Mouse (Mus musculus) CH12.LX (cell line): ENCODE measurements at regions not wholly inside any gene's neighbourhood (a gene's known extent, or its start where the extent isn't known, plus 50 kb on each side); places are given as distances from the start of the nearest gene placed in this dataset.
A peak's percentile ranks its signal among the peaks of the same experiment; 100 is the strongest.

ENCODE experiments used
- DNase-seq: peaks from one replicate; pipeline ENCODE4 v3.0.0-alpha.2; 2013; ENCODE audit errors: extremely low read depth
- H3K27ac ChIP-seq: 2 replicates; pipeline ENCODE4 v1.5.1; 2012; ENCODE audit warnings: low read depth, mild to moderate bottlenecking, control low read depth, moderate library complexity; ENCODE audit not compliant: insufficient read depth
- H3K27me3 ChIP-seq: replicated peaks from 2 replicates; pipeline ENCODE3; 2012; ENCODE audit warnings: inconsistent platforms
- H3K36me3 ChIP-seq, 2 experiments: replicated peaks in 1 of 2; 2 replicates each; pipeline versions ENCODE3 to v1.6.1; 2012; ENCODE audit warnings: inconsistent platforms in 1 of 2, low read length in 1 of 2, mild to moderate bottlenecking in 1 of 2, mixed read lengths in 1 of 2, moderate library complexity in 1 of 2; ENCODE audit not compliant: control insufficient read depth in 1 of 2, insufficient read depth in 1 of 2
- H3K4me1 ChIP-seq, 2 experiments: 2 replicates each; pipeline ENCODE4 v1.6.1; 2012; ENCODE audit warnings: inconsistent platforms in 1 of 2, moderate library complexity in 1 of 2; ENCODE audit not compliant: insufficient read depth in 2 of 2, control insufficient read depth in 1 of 2
- H3K4me2 ChIP-seq: 2 replicates; pipeline ENCODE4 v1.6.1; 2012; ENCODE audit warnings: low read depth, mild to moderate bottlenecking, control low read depth; ENCODE audit not compliant: poor library complexity, insufficient read depth, severe bottlenecking
- H3K4me3 ChIP-seq, 3 experiments: fragments of 150-350 bp in 1 of 3; sonication (generic) in 1 of 3; replicated peaks in 1 of 3; 2 replicates each; pipeline versions ENCODE3 to v1.5.1; 2011 to 2012; ENCODE audit warnings: low read depth in 2 of 3, low read length in 2 of 3, mild to moderate bottlenecking in 2 of 3, moderate library complexity in 2 of 3, control low read depth in 1 of 3, improper control_type of control experiment in 1 of 3, inconsistent platforms in 1 of 3, mixed read lengths in 1 of 3; ENCODE audit not compliant: poor library complexity in 1 of 3
- H3K79me2 ChIP-seq: replicated peaks from 2 replicates; pipeline ENCODE4 v1.6.1; 2012; ENCODE audit warnings: mild to moderate bottlenecking, moderate library complexity; ENCODE audit not compliant: control insufficient read depth, poor library complexity, insufficient read depth, severe bottlenecking; ENCODE audit errors: extremely low read depth
- H3K9ac ChIP-seq: 2 replicates; pipeline ENCODE4 v1.6.1; 2012; ENCODE audit warnings: low read depth, mild to moderate bottlenecking, control low read depth, moderate library complexity; ENCODE audit not compliant: insufficient read depth
- H3K9me3 ChIP-seq: replicated peaks from 2 replicates; pipeline ENCODE3; 2012; ENCODE audit warnings: low read length, inconsistent platforms, mixed read lengths
- BHLHE40 ChIP-seq: IDR thresholded peaks from 2 replicates; pipeline ENCODE4 v1.6.1; 2011; ENCODE audit warnings: mild to moderate bottlenecking, low read depth, low read length, improper control_type of control experiment
- CTCF ChIP-seq, 2 experiments: IDR thresholded peaks in 1 of 2; conservative IDR thresholded peaks in 1 of 2; 2 replicates each; pipeline ENCODE4 v1.5.1; 2011 to 2012; ENCODE audit warnings: low read depth in 2 of 2, low read length in 2 of 2, improper control_type of control experiment in 1 of 2, inconsistent platforms in 1 of 2, mild to moderate bottlenecking in 1 of 2, moderate library complexity in 1 of 2
- E2F4 ChIP-seq: IDR thresholded peaks from 2 replicates; pipeline ENCODE4 v1.6.1; 2011; ENCODE audit warnings: low read depth, low read length, improper control_type of control experiment; ENCODE audit not compliant: insufficient replicate concordance
- ELF1 ChIP-seq: IDR thresholded peaks from 2 replicates; pipeline ENCODE4 v1.6.1; 2014; ENCODE audit warnings: low read depth, mild to moderate bottlenecking, inconsistent platforms, low read length, improper control_type of control experiment
- EP300 ChIP-seq: IDR thresholded peaks from 2 replicates; pipeline ENCODE4 v1.6.1; 2011; ENCODE audit warnings: low read length, improper control_type of control experiment
- ETS1 ChIP-seq: conservative IDR thresholded peaks from 2 replicates; pipeline ENCODE4 v1.6.1; 2012; ENCODE audit warnings: low read depth, mild to moderate bottlenecking, inconsistent platforms, low read length, improper control_type of control experiment, moderate library complexity
- GABPA ChIP-seq: IDR thresholded peaks from 2 replicates; pipeline ENCODE4 v1.6.1; 2012; ENCODE audit warnings: low read depth, low read length, improper control_type of control experiment, inconsistent platforms; ENCODE audit not compliant: insufficient replicate concordance
- IRF4 ChIP-seq: IDR thresholded peaks from 2 replicates; pipeline ENCODE4 v1.6.1; 2014; ENCODE audit warnings: low read depth, mild to moderate bottlenecking, inconsistent platforms, low read length, improper control_type of control experiment
- JUND ChIP-seq: conservative IDR thresholded peaks from 2 replicates; pipeline ENCODE4 v1.6.1; 2011; ENCODE audit warnings: low read depth, low read length, improper control_type of control experiment
- MAZ ChIP-seq: IDR thresholded peaks from 2 replicates; pipeline ENCODE4 v1.6.1; 2012; ENCODE audit warnings: low read depth, mild to moderate bottlenecking, inconsistent platforms, low read length, improper control_type of control experiment, moderate library complexity
- MXI1 ChIP-seq: IDR thresholded peaks from 2 replicates; pipeline ENCODE4 v1.6.1; 2011; ENCODE audit warnings: mild to moderate bottlenecking, low read depth, low read length, improper control_type of control experiment
- NELFE ChIP-seq: IDR thresholded peaks from 2 replicates; pipeline ENCODE4 v1.6.1; 2011; ENCODE audit warnings: low read depth, low read length, improper control_type of control experiment
- PAX5 ChIP-seq: IDR thresholded peaks from 2 replicates; pipeline ENCODE4 v1.6.1; 2012; ENCODE audit warnings: low read length, inconsistent platforms, mixed read lengths
- RAD21 ChIP-seq: IDR thresholded peaks from 2 replicates; pipeline ENCODE4 v1.6.1; 2011; ENCODE audit warnings: low read depth, mild to moderate bottlenecking, low read length, improper control_type of control experiment, moderate library complexity
- SIN3A ChIP-seq: IDR thresholded peaks from 2 replicates; pipeline ENCODE4 v1.6.1; 2012; ENCODE audit warnings: low read length, improper control_type of control experiment, inconsistent platforms
- TBP ChIP-seq: conservative IDR thresholded peaks from 2 replicates; pipeline ENCODE4 v1.6.1; 2011; ENCODE audit warnings: low read depth, low read length, improper control_type of control experiment
- TCF12 ChIP-seq: IDR thresholded peaks from 2 replicates; pipeline ENCODE4 v1.6.1; 2014; ENCODE audit warnings: low read depth, mild to moderate bottlenecking, inconsistent platforms, low read length, improper control_type of control experiment
- UBTF ChIP-seq: IDR thresholded peaks from 2 replicates; pipeline ENCODE4 v1.6.1; 2012; ENCODE audit warnings: low read depth, mild to moderate bottlenecking, inconsistent platforms, low read length, improper control_type of control experiment, moderate library complexity
- USF1 ChIP-seq: IDR thresholded peaks from 2 replicates; pipeline ENCODE4 v1.6.1; 2014; ENCODE audit warnings: low read depth, mild to moderate bottlenecking, inconsistent platforms, low read length, improper control_type of control experiment
- USF2 ChIP-seq: conservative IDR thresholded peaks from 2 replicates; pipeline ENCODE4 v1.6.1; 2011; ENCODE audit warnings: low read depth, low read length, improper control_type of control experiment
- ZC3H11A ChIP-seq: IDR thresholded peaks from 2 replicates; pipeline ENCODE4 v1.6.1; 2012; ENCODE audit warnings: low read depth, mild to moderate bottlenecking, inconsistent platforms, low read length, improper control_type of control experiment
- ZKSCAN1 ChIP-seq: IDR thresholded peaks from 2 replicates; pipeline ENCODE4 v1.6.1; 2012; ENCODE audit warnings: low read depth, inconsistent platforms, low read length, improper control_type of control experiment, borderline replicate concordance
- ZMIZ1 ChIP-seq: IDR thresholded peaks from 2 replicates; pipeline ENCODE4 v1.6.1; 2012; ENCODE audit warnings: low read depth, mild to moderate bottlenecking, inconsistent platforms, low read length, improper control_type of control experiment
- dilution Hi-C: fragments of 300-500 bp; cut with MboI; formaldehyde crosslinking; loops from 2 replicates; pipeline ENCODE4 v1.14.3; 2020; ENCODE audit warnings: low sequenced_read_pairs; ENCODE audit not compliant: extremely low pct_unique_long_range_greater_than_20kb, extremely low pct_ligation_motif_present
- in situ Hi-C: fragments of 300-500 bp; cut with MboI; formaldehyde crosslinking; loops from 3 replicates; pipeline ENCODE4 v1.14.3; 2019; ENCODE audit warnings: low sequenced_read_pairs, low pct_ligation_motif_present, low pct_unique_long_range_greater_than_20kb, mixed read lengths

DNA sequence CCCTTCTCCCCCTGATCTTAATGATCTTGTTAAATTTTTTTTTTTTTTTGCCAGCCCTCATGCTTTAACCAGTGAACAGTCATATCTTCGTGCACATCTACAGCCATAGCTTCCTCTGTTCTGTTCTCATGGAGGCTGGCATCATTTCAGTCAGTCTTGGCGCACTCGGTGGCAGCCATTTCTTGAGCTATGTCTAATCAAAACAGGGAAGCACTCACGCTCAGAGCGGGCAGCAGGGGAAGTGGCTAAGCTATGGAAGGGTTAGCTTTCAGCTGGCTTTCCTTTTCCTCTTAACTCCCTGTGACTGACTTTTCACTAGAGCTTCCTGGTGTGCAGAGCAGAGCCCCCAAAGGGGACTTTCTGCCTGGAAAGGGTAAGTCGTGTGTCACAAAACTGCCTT, 83.7 kb upstream of the Cxadr start:
- Histone ChIP-seq H3K27ac (no peak overlapping the region), H3K4me1 (peaks cover 0 to 12% of the 10 kb centered on the region in 2 experiments; a peak in 2 of 4 replicates), H3K27me3 (no peaks in the 10 kb centered on the region), H3K9me3 (no peaks in the 10 kb centered on the region), H3K9ac (no peak overlapping the region), H3K79me2 (no peaks in the 10 kb centered on the region), H3K4me2 (0 out of 2 replicates have a peak overlapping the region, but pooled peaks have one; percentile 36), H3K4me3 (no peak overlapping the region), H3K36me3 (no peaks in the 10 kb centered on the region)
- in situ Hi-C loops (no loop called here), dilution Hi-C loops (no loop called here)
- TF ChIP-seq PAX5 = no peak
- TF ChIP-seq GABPA = no peak
- no peak for TF ChIP-seq IRF4
- TF ChIP-seq NELFE = no peak
- no peak for TF ChIP-seq JUND
- no peak for TF ChIP-seq USF1
- TF ChIP-seq USF2 = no peak
- TF ChIP-seq ETS1 = no peak
- no peak for TF ChIP-seq ZKSCAN1
- DNase-seq = no peak

DNA sequence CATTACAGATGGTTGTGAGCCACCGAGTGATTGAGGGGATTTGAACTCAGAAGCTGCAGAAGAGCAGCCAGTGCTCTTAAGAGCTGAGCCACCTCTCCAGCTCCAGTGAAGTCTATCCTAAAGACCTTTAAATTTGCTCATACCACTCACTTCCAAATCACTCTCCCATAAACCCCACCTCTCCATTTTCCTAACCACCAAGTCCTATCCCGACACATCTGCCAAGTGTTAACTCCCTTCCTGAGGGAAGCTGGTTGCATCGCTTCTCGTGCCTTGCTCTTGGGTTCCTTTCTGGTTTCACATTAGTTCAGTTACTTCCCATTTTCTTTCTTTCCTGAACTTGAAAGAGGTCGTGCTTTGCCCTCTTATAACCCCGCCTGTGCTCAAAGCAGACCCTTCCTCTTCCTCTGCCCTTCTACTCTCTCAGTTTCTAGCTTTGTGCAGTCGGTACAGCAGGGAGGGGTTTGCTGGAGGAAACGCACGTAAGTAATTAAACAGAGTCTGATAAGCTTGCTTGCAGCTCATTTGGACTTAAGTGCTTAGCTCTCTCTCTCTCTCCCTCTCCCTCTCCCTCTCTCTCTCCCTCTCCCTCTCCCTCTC, 84.4 kb upstream of the Cxadr start:
- Histone ChIP-seq H3K27ac (no peak overlapping the region), H3K79me2 (no peaks in the 10 kb centered on the region), H3K4me1 (peaks cover 0 to 12% of the 10 kb centered on the region in 2 experiments; a peak in 2 of 4 replicates), H3K27me3 (no peaks in the 10 kb centered on the region), H3K36me3 (no peaks in the 10 kb centered on the region), H3K9me3 (no peaks in the 10 kb centered on the region), H3K4me3 (no peak overlapping the region), H3K9ac (no peak overlapping the region), H3K4me2 (peak overlapping the region; percentile 29; the same call in 1 of the 2 replicates)
- DNase-seq = no peak
- in situ Hi-C loops = no loop called here
- dilution Hi-C loops = no loop called here
- no peak for TF ChIP-seq IRF4
- TF ChIP-seq TBP = no peak
- TF ChIP-seq GABPA = no peak
- TF ChIP-seq MAZ = no peak
- no peak for TF ChIP-seq CTCF (conservative IDR thresholded peaks at IDR 0.05 in 1 of 2, IDR thresholded peaks at IDR 0.05 in 1 of 2; ENCODE audit: low read depth in 2 of 2, low read length in 2 of 2)
- no peak for TF ChIP-seq UBTF
- TF ChIP-seq BHLHE40 = no peak
- no peak for TF ChIP-seq TCF12
- TF ChIP-seq E2F4 = no peak
- no peak for TF ChIP-seq JUND
- no peak for TF ChIP-seq RAD21
- no peak for TF ChIP-seq EP300
- TF ChIP-seq ZC3H11A = no peak
- TF ChIP-seq ELF1 = no peak
- TF ChIP-seq MXI1 = no peak
- no peak for TF ChIP-seq ZMIZ1
- TF ChIP-seq SIN3A = no peak
- TF ChIP-seq, all 38 proteins: peak for 0
